Mouse (Mus musculus): Measurements from ENCODE around the gene H2al2c.
"Not testable (repeated sequence)": the region's sequence is repeated elsewhere in the genome, so short reads cannot be mapped to it uniquely, and the experiment has no call there.

H2al2c gene

GRCm38 (mm10) chrY:2598799-2599198 lies at the start of gene H2al2c:
TSS of gene H2al2c (plus strand) at chrY:2599099.
- DNase-seq (ENCODE audit: low spot score in 2 of 2) = not testable (repeated sequence)
